Comparison of ENCODE assay signal across 8 mouse cellular contexts in genomic region chr6:85346028-85346634, GRCm38 (mm10). TPM values are rescaled to one million over a fixed set of nuclear protein-coding genes. Genes with fewer than 3 reads are reported as not detected.
DNase-seq lines count a peak whose midpoint lies in the region; ATAC-seq lines count a peak whose summit lies in the region.

No protein-coding gene starts in this region.

- H3K9me3 ChIP-seq in heart, embryonic 12.5 days (replicated peaks), result no peaks in the 10 kb centered on the region
- no peaks in the 10 kb centered on the region for H3K9me3 ChIP-seq in midbrain, embryonic 14.5 days (ENCODE audit: control insufficient read depth, low read length)

- 43% methylated on average over 6 of the region's 6 CpGs for WGBS in heart, embryonic 12.5 days
- WGBS in midbrain, embryonic 14.5 days, result 40% methylated on average over 6 of the region's 6 CpGs

- no peak overlapping the region; the same call in 1 of the 2 replicates for H3K9ac ChIP-seq in heart, embryonic 12.5 days
- no peak overlapping the region for H3K9ac ChIP-seq in midbrain, embryonic 14.5 days (replicated peaks; ENCODE audit: low read length)

- H3K4me2 ChIP-seq in heart, embryonic 12.5 days, result no peak overlapping the region
- H3K4me2 ChIP-seq in midbrain, embryonic 14.5 days (ENCODE audit: low read length), result no peak overlapping the region

- H3K4me1 ChIP-seq in heart, embryonic 12.5 days (replicated peaks), result peaks cover 30% of the 10 kb centered on the region
- no peaks in the 10 kb centered on the region for H3K4me1 ChIP-seq in midbrain, embryonic 14.5 days (ENCODE audit: control insufficient read depth, insufficient read depth, low read length)

- ATAC-seq in heart, embryonic 12.5 days (ENCODE audit: insufficient number of reproducible peaks, low FRiP score), result no peak
- peak; percentile 92 for ATAC-seq in granulocyte monocyte progenitor cell, adult 5-6 weeks (replicated peaks; ENCODE audit: poor library complexity, severe bottlenecking)
- peak; percentile 70; the same call in 1 of the 2 replicates for ATAC-seq in midbrain, embryonic 14.5 days (ENCODE audit: low FRiP score, low TSS enrichment)

- H3K36me3 ChIP-seq in heart, embryonic 12.5 days, result peaks cover 51% of the 10 kb centered on the region
- peaks cover 23% of the 10 kb centered on the region for H3K36me3 ChIP-seq in midbrain, embryonic 14.5 days (ENCODE audit: control insufficient read depth, insufficient read depth, low read length)

- H3K27me3 ChIP-seq in heart, embryonic 12.5 days (replicated peaks), result peaks cover 16% of the 10 kb centered on the region
- H3K27me3 ChIP-seq in midbrain, embryonic 14.5 days (ENCODE audit: control insufficient read depth, insufficient read depth, low read length), result no peaks in the 10 kb centered on the region

- intact Hi-C loops in left cerebral cortex, postnatal 4 days (cut with DNase I), result loop anchor here (5.0 kb wide), 1 partner anchor 46 kb away; no protein-coding TSS in a partner anchor

- H3K4me3 ChIP-seq in heart, embryonic 12.5 days, result no peak overlapping the region
- no peak overlapping the region for H3K4me3 ChIP-seq in midbrain, embryonic 14.5 days (replicated peaks; ENCODE audit: low read depth, low read length)

- H3K27ac ChIP-seq in heart, embryonic 12.5 days (ENCODE audit: poor library complexity, severe bottlenecking), result no peak overlapping the region
- H3K27ac ChIP-seq in midbrain, embryonic 14.5 days (replicated peaks; ENCODE audit: low read depth, low read length), result no peak overlapping the region

- DNase-seq in heart, adult 11 months, result peak; percentile 98
- DNase-seq in embryo, embryonic 11.5 days (ENCODE audit: low read depth, low spot score), result peak; percentile 82
- peak; percentile 87 for DNase-seq in kidney, adult 11 months
- peak; percentile 91 for DNase-seq in left cerebral cortex, postnatal 4 days
- DNase-seq in midbrain, embryonic 14.5 days, result peak; percentile 95
- DNase-seq in spleen, adult 18-20 months, result peak; percentile 55 to 77

RNA-seq across cellular contexts. Expression of gene Sfxn5, which starts 12.9 kb away (rescaled TPM):
- polyA plus RNA-seq in heart, embryonic 12.5 days (2016; fragmentation: Nextera tagmentation; extraction: Ambion mirVana), result 2.9 and 3.9 TPM in 2 replicates
- total RNA-seq in granulocyte monocyte progenitor cell, adult 5-6 weeks (2014; fragmentation: Nextera tagmentation), result 0.92 and 2.1 TPM in 2 replicates
- 0.93 and 2.0 TPM in 2 replicates for total RNA-seq in granulocyte monocyte progenitor cell, adult 5-6 weeks (2017)
- total RNA-seq in left cerebral cortex, postnatal 4 days (2021), result 10 to 100 TPM; 63.9 to 69.7 TPM
- 15.6 and 24.0 TPM in 2 replicates for polyA plus RNA-seq in midbrain, embryonic 14.5 days (2014; fragmentation: Nextera tagmentation; extraction: Ambion mirVana)

RNA-seq across cellular contexts. Expression of gene Rab11fip5, which starts 28.3 kb away (rescaled TPM):
- 42.0 and 42.6 TPM in 2 replicates for polyA plus RNA-seq in heart, embryonic 12.5 days (2016; fragmentation: Nextera tagmentation; extraction: Ambion mirVana)
- 5.4 TPM in 2 replicates for total RNA-seq in granulocyte monocyte progenitor cell, adult 5-6 weeks (2014; fragmentation: Nextera tagmentation)
- 3.2 and 3.6 TPM in 2 replicates for total RNA-seq in granulocyte monocyte progenitor cell, adult 5-6 weeks (2017)
- total RNA-seq in left cerebral cortex, postnatal 4 days (2021), result 10 to 100 TPM; 51.7 to 54.1 TPM
- 15.0 and 15.7 TPM in 2 replicates for polyA plus RNA-seq in midbrain, embryonic 14.5 days (2014; fragmentation: Nextera tagmentation; extraction: Ambion mirVana)

Comparison
In these comparisons a context has a peak if more than half of its experiments do, and no peak if none do; other contexts are left out.
1. RNA of gene Sfxn5, which starts 12.9 kb away (total RNA-seq): 63.9 to 69.7 TPM in left cerebral cortex, postnatal 4 days; 0.92 to 2.1 TPM in granulocyte monocyte progenitor cell, adult 5-6 weeks; every median in the first group is over 10 times any median in the second.
2. RNA of gene Rab11fip5, which starts 28.3 kb away (total RNA-seq): 51.7 to 54.1 TPM in left cerebral cortex, postnatal 4 days; 3.2 to 5.4 TPM in granulocyte monocyte progenitor cell, adult 5-6 weeks; every median in the first group is over 4 times any median in the second.
3. Peak in every context shown above with its lines, with median percentiles within 50 percentile points of each other: DNase-seq.